Mouse (Mus musculus) liver, embryonic 14.5 days (tissue): ENCODE measurements around the gene Fam92b. TPM values are rescaled to one million over a fixed set of nuclear protein-coding genes. Genes with fewer than 3 reads are reported as not detected.

Experiments used
- ATAC-seq: fragments of 200-750 bp; cut with Nextera tagmentation; 2 replicates; pipeline ENCODE4 v1.8.0; 2017; ENCODE audit warnings: moderate number of reproducible peaks, mild to moderate bottlenecking, moderate library complexity; ENCODE audit not compliant: insufficient read depth
- DNase-seq, 3 experiments: peaks; one replicate each; pipeline ENCODE4 v3.0.0-alpha.2; 2012 to 2013; ENCODE audit warnings: low read depth in 3 of 3, low spot score in 3 of 3
- H3K27ac ChIP-seq: fragments of 300-500 bp; sonication (generic); 2 replicates; pipeline ENCODE4 v1.5.1; 2014; ENCODE audit warnings: moderate library complexity, mild to moderate bottlenecking, control low read depth, inconsistent platforms
- H3K27me3 ChIP-seq: fragments of 300-500 bp; sonication (generic); 2 replicates; pipeline ENCODE4 v1.6.1; 2014; ENCODE audit warnings: mild to moderate bottlenecking, low read length, moderate library complexity; ENCODE audit not compliant: control insufficient read depth, insufficient read depth
- H3K36me3 ChIP-seq: fragments of 300-500 bp; sonication (generic); replicated peaks from 2 replicates; pipeline ENCODE4 v1.6.1; 2014; ENCODE audit warnings: low read depth; ENCODE audit not compliant: control insufficient read depth, insufficient read depth
- H3K4me1 ChIP-seq, 2 experiments: fragments of 200-500 bp in 1 of 2; fragments of 300-500 bp in 1 of 2; sonication (generic) in 1 of 2; replicated peaks; 2 replicates each; pipeline ENCODE4 v1.6.1; 2012 to 2014; ENCODE audit warnings: antibody characterized with exemption in 1 of 2, inconsistent platforms in 1 of 2, low read length in 1 of 2; ENCODE audit not compliant: control insufficient read depth in 2 of 2, insufficient read depth in 2 of 2
- H3K4me2 ChIP-seq: fragments of 300-500 bp; sonication (generic); 2 replicates; pipeline ENCODE4 v1.6.1; 2014; ENCODE audit warnings: low read depth, mild to moderate bottlenecking, control low read depth, moderate library complexity
- H3K4me3 ChIP-seq, 2 experiments: fragments of 200-500 bp in 1 of 2; fragments of 300-500 bp in 1 of 2; sonication (generic) in 1 of 2; 2 replicates each; pipeline ENCODE4 v1.5.1; 2012 to 2014; ENCODE audit warnings: low read depth in 2 of 2, low read length in 2 of 2, mild to moderate bottlenecking in 2 of 2, control low read depth in 1 of 2, inconsistent platforms in 1 of 2, moderate library complexity in 1 of 2; ENCODE audit not compliant: insufficient read depth in 1 of 2
- H3K9ac ChIP-seq: fragments of 300-500 bp; sonication (generic); replicated peaks from 2 replicates; pipeline ENCODE4 v1.6.1; 2014; ENCODE audit warnings: mild to moderate bottlenecking, control low read depth, moderate library complexity
- H3K9me3 ChIP-seq: fragments of 300-500 bp; sonication (generic); 2 replicates; pipeline ENCODE4 v1.6.1; 2016; ENCODE audit warnings: low read length, mixed read lengths; ENCODE audit not compliant: control insufficient read depth
- CTCF ChIP-seq: IDR thresholded peaks from 2 replicates; pipeline ENCODE4 v1.5.1; 2016; ENCODE audit warnings: antibody characterized with exemption, low read depth, control low read depth
- EP300 ChIP-seq: IDR thresholded peaks from 2 replicates; pipeline ENCODE4 v1.6.1; 2016; ENCODE audit warnings: antibody characterized with exemption, low read depth
- WGBS: fragments of 180-500 bp; shearing (Covaris S2); extraction: QIAGEN DNeasy Blood & Tissue Kit; methylation state at CpG from one replicate; pipeline ENCODE4 v1.1.7; 2014; ENCODE audit not compliant: insufficient replicate concordance; 5-methylcytosine and 5-hydroxymethylcytosine counted together
- polyA plus RNA-seq, 2 experiments: library from polyadenylated mRNA; depleted of rRNA in 1 of 2; stranded (reverse) in 1 of 2; unstranded in 1 of 2; fragments of >200 nt; fragmentation: Nextera tagmentation in 1 of 2; extraction: Ambion mirVana in 1 of 2; gene quantifications; 2 replicates each; pipeline versions ENCODE4 v1.2.1 to v1.2.3; 2012 to 2014

The Fam92b gene
- polyA plus RNA-seq, 2 experiments, result not detected

DNA sequence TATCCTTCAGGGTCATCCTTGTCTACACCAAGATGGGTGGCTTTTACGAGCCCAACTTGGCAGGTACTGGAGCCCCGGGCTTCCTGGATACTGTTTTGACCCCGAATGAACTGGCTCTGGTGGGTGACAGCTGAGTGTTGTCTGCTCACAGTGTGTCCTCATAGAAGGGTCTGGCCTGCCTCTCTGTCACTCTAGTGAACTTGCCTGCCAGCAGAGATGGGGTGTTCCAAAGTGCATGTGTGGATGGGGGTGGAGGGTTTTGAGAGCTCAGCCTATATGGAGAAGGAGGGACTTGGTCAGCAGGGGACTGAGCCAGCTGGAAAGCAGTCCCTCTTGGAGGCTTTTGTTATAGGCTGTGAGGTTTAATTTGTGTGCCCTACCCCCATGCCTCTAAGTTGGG lies 25.3 kb upstream of the Fam92b start:
- no peaks in the 10 kb centered on the region for H3K4me1 ChIP-seq
- 54% methylated on average over 3 of the region's 3 CpGs for WGBS
- DNase-seq (no peak), ATAC-seq (no peak)
- H3K9ac ChIP-seq, result no peak overlapping the region
- H3K36me3 ChIP-seq, result no peaks in the 10 kb centered on the region
- H3K27me3 ChIP-seq, result no peaks in the 10 kb centered on the region
- H3K4me3 ChIP-seq, result no peak overlapping the region
- H3K27ac ChIP-seq, result no peak overlapping the region
- TF ChIP-seq CTCF (no peak), EP300 (no peak)
- H3K9me3 ChIP-seq, result no peaks in the 10 kb centered on the region
- no peak overlapping the region for H3K4me2 ChIP-seq

DNA sequence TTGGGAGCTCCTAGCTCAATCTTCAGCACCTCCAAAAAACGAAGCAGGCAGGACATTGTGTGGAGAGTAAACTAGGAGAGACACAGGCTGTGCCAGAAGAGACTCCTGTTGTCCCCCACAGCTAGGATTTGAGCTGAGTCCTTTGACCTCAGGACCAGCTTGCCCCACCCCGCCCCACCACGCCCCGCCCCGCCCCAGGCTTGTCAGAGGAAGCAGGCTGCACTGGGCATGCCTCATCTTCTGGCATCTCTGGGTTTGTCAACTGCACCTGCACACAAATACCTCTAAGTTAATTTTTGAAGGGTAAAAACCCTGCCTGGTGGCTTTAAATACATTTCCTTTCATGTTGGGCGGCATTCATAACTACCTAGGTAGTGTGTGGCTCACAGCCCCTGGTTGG lies 24.1 kb upstream of the Fam92b start:
- WGBS, result 65% methylated on average over 6 of the region's 6 CpGs
- Histone ChIP-seq H3K4me3 (no peak overlapping the region), H3K9ac (no peak overlapping the region), H3K4me1 (no peaks in the 10 kb centered on the region), H3K27me3 (no peaks in the 10 kb centered on the region), H3K27ac (no peak overlapping the region), H3K9me3 (no peaks in the 10 kb centered on the region), H3K4me2 (no peak overlapping the region), H3K36me3 (no peaks in the 10 kb centered on the region)
- no peak for ATAC-seq
- TF ChIP-seq CTCF (no peak), EP300 (no peak)
- DNase-seq, result no peak

DNA sequence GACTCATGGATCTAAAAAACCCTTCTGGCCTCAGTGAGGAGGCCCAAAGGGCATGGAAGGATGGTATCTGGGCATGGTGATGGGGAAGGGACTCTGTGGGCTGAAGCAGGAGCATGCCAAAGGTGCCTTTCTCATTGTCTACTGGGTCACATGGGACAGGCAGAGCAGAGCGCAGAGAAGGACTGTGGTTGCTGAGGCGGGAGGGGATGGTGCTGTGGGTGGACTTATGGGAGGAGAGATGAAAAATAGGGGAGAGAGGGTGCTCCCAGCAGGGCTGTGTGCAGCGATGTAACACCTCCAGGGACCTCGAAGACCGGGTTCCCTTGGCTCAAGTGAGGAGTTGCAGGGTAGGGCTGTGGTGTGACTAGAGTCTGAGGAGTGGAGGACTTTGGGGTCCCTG lies 14.9 kb upstream of the Fam92b start:
- Histone ChIP-seq H3K4me2 (no peak overlapping the region), H3K36me3 (no peaks in the 10 kb centered on the region), H3K4me3 (no peak overlapping the region), H3K9me3 (no peaks in the 10 kb centered on the region), H3K27me3 (no peaks in the 10 kb centered on the region), H3K4me1 (no peaks in the 10 kb centered on the region), H3K27ac (no peak overlapping the region), H3K9ac (no peak overlapping the region)
- TF ChIP-seq EP300 (no peak), CTCF (no peak)
- DNase-seq (no peak), ATAC-seq (no peak)
- 80% methylated on average over 5 of the region's 5 CpGs for WGBS

DNA sequence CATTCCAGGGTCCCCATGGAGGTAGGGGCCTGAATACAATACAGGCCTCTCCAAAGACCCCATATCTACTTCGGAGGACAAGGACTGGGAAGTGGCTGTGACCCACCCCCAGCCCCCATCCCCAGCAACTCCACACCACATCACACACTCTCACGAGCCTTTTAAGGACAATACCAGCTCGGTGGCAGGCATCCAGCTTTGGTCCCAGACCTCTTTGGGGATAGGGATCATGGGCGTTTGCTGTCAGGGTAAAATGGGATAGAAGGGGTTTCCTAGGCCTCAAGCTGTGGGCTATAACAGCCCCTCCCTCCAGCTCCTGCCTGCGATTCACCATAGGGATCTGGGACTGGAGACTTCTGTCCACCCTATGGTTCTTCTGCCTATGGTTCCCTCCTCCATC lies 14.4 kb upstream of the Fam92b start:
- TF ChIP-seq CTCF (no peak), EP300 (no peak)
- Histone ChIP-seq H3K4me2 (no peak overlapping the region), H3K4me3 (no peak overlapping the region), H3K9ac (no peak overlapping the region), H3K27ac (no peak overlapping the region), H3K36me3 (no peaks in the 10 kb centered on the region), H3K27me3 (no peaks in the 10 kb centered on the region), H3K4me1 (no peaks in the 10 kb centered on the region), H3K9me3 (no peaks in the 10 kb centered on the region)
- WGBS, result 44% methylated on average over 5 of the region's 5 CpGs
- no peak for DNase-seq
- ATAC-seq, result no peak

DNA sequence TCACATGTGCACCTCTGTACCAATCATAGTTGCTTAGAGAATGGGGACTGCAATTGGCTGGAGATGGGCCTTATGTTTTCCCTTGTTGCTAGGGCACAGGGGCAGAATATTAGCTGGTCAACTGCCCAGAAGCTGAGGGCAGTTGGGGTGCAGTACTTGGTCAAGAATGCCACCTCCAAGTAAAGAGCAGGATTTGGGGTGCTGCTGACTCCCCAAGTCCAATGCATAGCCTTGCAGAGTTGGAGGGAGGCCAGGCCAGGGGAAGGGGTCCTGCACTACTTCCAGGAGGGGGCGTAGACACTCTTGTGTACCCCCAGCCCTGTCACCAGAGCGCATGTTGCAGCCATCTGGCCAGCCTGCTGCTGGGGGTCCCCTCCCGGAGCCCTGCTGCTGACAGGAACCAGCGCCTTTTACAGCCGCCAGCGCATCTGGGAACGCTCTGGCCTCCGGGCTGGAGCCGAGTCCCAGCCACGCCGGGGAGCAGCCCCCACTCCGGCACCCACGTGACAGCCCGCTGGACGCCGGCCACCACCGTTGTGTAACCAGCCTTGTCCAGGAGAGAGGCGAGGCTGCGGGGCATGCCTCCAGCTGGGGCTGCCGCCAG lies 13.6 kb upstream of the Fam92b start:
- 45% methylated on average over 20 of the region's 20 CpGs for WGBS
- Histone ChIP-seq H3K27me3 (no peaks in the 10 kb centered on the region), H3K36me3 (no peaks in the 10 kb centered on the region), H3K4me2 (peak overlapping the region; percentile 39), H3K9me3 (no peaks in the 10 kb centered on the region), H3K4me1 (no peaks in the 10 kb centered on the region), H3K9ac (no peak overlapping the region), H3K27ac (no peak overlapping the region), H3K4me3 (no peak overlapping the region)
- peak; percentile 67; the same call in 1 of the 2 replicates for ATAC-seq
- DNase-seq, result no peak
- TF ChIP-seq CTCF, result no peak
- TF ChIP-seq EP300, result no peak
